ENCODE assay signal across 8 mouse cellular contexts in genomic region chr4:8432393-8432792, GRCm38 (mm10).
DNase-seq lines count a peak whose midpoint lies in the region; ATAC-seq and TF ChIP-seq lines count a peak whose summit lies in the region.

No protein-coding gene starts in this region.

- 62% methylated on average over 2 of the region's 2 CpGs for WGBS in hindbrain, embryonic 14.5 days
- WGBS in hindbrain, embryonic 12.5 days: 50% methylated on average over 2 of the region's 2 CpGs

- H3K4me1 ChIP-seq in hindbrain, embryonic 14.5 days (replicated peaks; ENCODE audit: control insufficient read depth, insufficient read depth, low read length): no peaks in the 10 kb centered on the region
- peaks cover 5% of the 10 kb centered on the region; the same call in 1 of the 2 replicates for H3K4me1 ChIP-seq in hindbrain, embryonic 12.5 days
- H3K4me1 ChIP-seq in E14TG2a.4 (replicated peaks; ENCODE audit: low read depth, low read length): no peaks in the 10 kb centered on the region

- H3K9ac ChIP-seq in hindbrain, embryonic 14.5 days: no peak overlapping the region
- H3K9ac ChIP-seq in hindbrain, embryonic 12.5 days: no peak overlapping the region

- H3K36me3 ChIP-seq in hindbrain, embryonic 14.5 days (replicated peaks; ENCODE audit: control insufficient read depth, insufficient read depth): no peaks in the 10 kb centered on the region
- no peaks in the 10 kb centered on the region for H3K36me3 ChIP-seq in hindbrain, embryonic 12.5 days
- no peaks in the 10 kb centered on the region for H3K36me3 ChIP-seq in E14TG2a.4 (ENCODE audit: insufficient read depth, low read length)

- no peak overlapping the region for H3K4me3 ChIP-seq in hindbrain, embryonic 14.5 days (replicated peaks; ENCODE audit: low read length)
- no peak overlapping the region for H3K4me3 ChIP-seq in hindbrain, embryonic 12.5 days
- H3K4me3 ChIP-seq in E14TG2a.4 (replicated peaks; ENCODE audit: low read length): no peak overlapping the region

- no peak overlapping the region for H3K27ac ChIP-seq in hindbrain, embryonic 14.5 days
- no peak overlapping the region for H3K27ac ChIP-seq in hindbrain, embryonic 12.5 days

- TF ChIP-seq CTCF in E14TG2a.4 (conservative IDR thresholded peaks at IDR 0.05; ENCODE audit: low read length): peak; percentile 46

- H3K4me2 ChIP-seq in hindbrain, embryonic 14.5 days (replicated peaks): no peak overlapping the region
- no peak overlapping the region for H3K4me2 ChIP-seq in hindbrain, embryonic 12.5 days (replicated peaks)

- 0 out of 2 replicates have a peak, but pooled peaks cover 3% of the 10 kb centered on the region for H3K9me3 ChIP-seq in hindbrain, embryonic 14.5 days (ENCODE audit: control insufficient read depth, low read length)
- H3K9me3 ChIP-seq in hindbrain, embryonic 12.5 days (replicated peaks): no peaks in the 10 kb centered on the region
- no peaks in the 10 kb centered on the region for H3K9me3 ChIP-seq in E14TG2a.4 (ENCODE audit: low read length)

- DNase-seq in hindbrain, embryonic 14.5 days (ENCODE audit: low spot score): peak; percentile 60
- DNase-seq in 416B (ENCODE audit: low read depth): peak; percentile 48
- DNase-seq in cerebellum, postnatal 25 days: peak; percentile 55 to 77
- peak; percentile 68 to 70 for DNase-seq in kidney, postnatal 4 days
- peak; percentile 25 for DNase-seq in retina, adult 2 months (ENCODE audit: low read depth, low spot score)

- no peaks in the 10 kb centered on the region for H3K27me3 ChIP-seq in hindbrain, embryonic 14.5 days (ENCODE audit: control insufficient read depth, insufficient read depth, low read length)
- H3K27me3 ChIP-seq in hindbrain, embryonic 12.5 days: no peaks in the 10 kb centered on the region
- H3K27me3 ChIP-seq in E14TG2a.4 (ENCODE audit: insufficient read depth, low read length): no peaks in the 10 kb centered on the region

- no peak for ATAC-seq in hindbrain, embryonic 14.5 days (ENCODE audit: low FRiP score)
- no peak for ATAC-seq in hindbrain, embryonic 12.5 days (ENCODE audit: low FRiP score)
- ATAC-seq in activated CD4-positive, CD25-positive, alpha-beta regulatory T cell, adult 4 months: no peak
